Mouse (Mus musculus): Measurements from ENCODE around the gene Sh2d2a. TPM values are rescaled to one million over a fixed set of nuclear protein-coding genes. Genes with fewer than 3 reads are reported as not detected.

Gene Sh2d2a
- total and polyA plus RNA-seq, 3 experiments: not detected

- no peaks in the 10 kb centered on the region for H3K79me2 ChIP-seq (ENCODE audit: control insufficient read depth, insufficient read depth, low read length, poor library complexity)
- H3K9ac ChIP-seq (ENCODE audit: control insufficient read depth, low read depth, low read length, poor library complexity, severe bottlenecking): no peak overlapping the region
- H3K27me3 ChIP-seq (ENCODE audit: control insufficient read depth in 1 of 2, insufficient read depth in 2 of 2, low read length in 2 of 2): peaks cover 0 to 5% of the 10 kb centered on the region in 2 experiments; a peak in 2 of 4 replicates
- no peaks in the 10 kb centered on the region for H3K4me1 ChIP-seq (ENCODE audit: control insufficient read depth in 1 of 2, insufficient read depth in 2 of 2, low read length in 2 of 2)
- no peaks in the 10 kb centered on the region for H3K9me3 ChIP-seq (replicated peaks; ENCODE audit: insufficient read depth, low read length)
- H3K4me3 ChIP-seq (ENCODE audit: control insufficient read depth in 1 of 2, insufficient read depth in 1 of 2, low read depth in 2 of 2, low read length in 2 of 2): no peak overlapping the region
- peak; percentile 55 for DNase-seq (ENCODE audit: low read depth, low spot score)
- 0 out of 4 replicates have a peak, but pooled peaks cover 0 to 2% of the 10 kb centered on the region in 2 experiments for H3K36me3 ChIP-seq (ENCODE audit: control insufficient read depth in 1 of 2, insufficient read depth in 2 of 2, low read length in 2 of 2)
- TF ChIP-seq JUND (IDR thresholded peaks at IDR 0.05; ENCODE audit: low read depth, low read length) (no peak), GATA1 (IDR thresholded peaks at IDR 0.05; ENCODE audit: low read depth, low read length) (peak; percentile 56), SIN3A (IDR thresholded peaks at IDR 0.05; ENCODE audit: low read length) (no peak), HCFC1 (IDR thresholded peaks at IDR 0.05; ENCODE audit: low read depth, low read length) (no peak)
- no peak overlapping the region for H3K27ac ChIP-seq (ENCODE audit: control insufficient read depth, low read depth, low read length)
Measured at GRCm38 (mm10) chr3:87829025-87829424, 17.5 kb upstream of the Sh2d2a start.

DNA sequence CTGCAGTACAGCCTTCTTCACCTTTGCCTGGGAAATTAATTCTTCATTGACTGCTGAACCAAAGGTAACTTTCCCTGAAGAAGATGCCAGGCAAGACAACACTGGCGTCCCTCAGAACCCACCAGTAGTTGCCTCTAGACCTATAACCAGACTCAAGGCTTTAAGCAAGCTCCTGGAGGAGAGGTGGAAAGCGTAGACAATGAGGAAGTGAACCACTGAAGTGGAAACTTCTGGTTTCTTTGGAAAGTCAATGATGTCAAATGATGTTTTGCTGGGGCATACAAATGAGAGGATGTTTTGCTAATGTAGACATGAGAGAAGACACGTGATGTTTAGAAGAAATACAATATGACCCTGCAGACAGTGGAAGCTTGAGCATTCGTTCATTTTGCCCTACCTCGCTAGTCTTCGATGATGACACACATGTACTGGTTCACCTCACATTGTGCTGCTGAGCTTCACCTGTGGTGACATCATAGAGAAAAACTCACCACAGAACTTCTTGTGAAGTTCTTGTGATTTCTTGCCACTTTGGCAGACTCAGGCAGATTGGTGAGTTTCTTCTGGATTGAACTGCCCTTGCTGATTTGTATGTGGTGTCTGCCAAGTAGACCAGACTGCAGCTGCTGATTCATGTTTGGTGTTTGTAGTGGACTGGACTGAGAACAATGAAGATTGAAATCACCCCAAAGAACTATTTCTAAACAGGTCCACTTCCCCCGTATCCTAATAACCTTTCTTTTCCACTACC lies 14.3 kb upstream of the Sh2d2a start:
- Histone ChIP-seq H3K9ac (ENCODE audit: control insufficient read depth, low read depth, low read length, poor library complexity, severe bottlenecking) (no peak overlapping the region), H3K27ac (ENCODE audit: control insufficient read depth, low read depth, low read length) (no peak overlapping the region), H3K4me1 (ENCODE audit: control insufficient read depth in 1 of 2, insufficient read depth in 2 of 2, low read length in 2 of 2) (no peaks in the 10 kb centered on the region), H3K4me3 (ENCODE audit: control insufficient read depth in 1 of 2, insufficient read depth in 1 of 2, low read depth in 2 of 2, low read length in 2 of 2) (no peak overlapping the region), H3K79me2 (ENCODE audit: control insufficient read depth, insufficient read depth, low read length, poor library complexity) (no peaks in the 10 kb centered on the region), H3K9me3 (replicated peaks; ENCODE audit: insufficient read depth, low read length) (no peaks in the 10 kb centered on the region), H3K36me3 (ENCODE audit: control insufficient read depth in 1 of 2, insufficient read depth in 2 of 2, low read length in 2 of 2) (0 out of 4 replicates have a peak, but pooled peaks cover 0 to 2% of the 10 kb centered on the region in 2 experiments), H3K27me3 (ENCODE audit: control insufficient read depth in 1 of 2, insufficient read depth in 2 of 2, low read length in 2 of 2) (peaks cover 0 to 5% of the 10 kb centered on the region in 2 experiments; a peak in 2 of 4 replicates)
- DNase-seq (ENCODE audit: low read depth, low spot score): no peak
- TF ChIP-seq MEF2A (IDR thresholded peaks at IDR 0.05; ENCODE audit: extremely low read depth, insufficient replicate concordance, low read depth, low read length, poor library complexity, severe bottlenecking) (no peak), ZC3H11A (IDR thresholded peaks at IDR 0.05; ENCODE audit: low read depth, low read length) (no peak), TBP (IDR thresholded peaks at IDR 0.05; ENCODE audit: low read depth, low read length) (no peak), MAX (IDR thresholded peaks at IDR 0.05; ENCODE audit: low read length) (no peak), POLR2AphosphoS2 (IDR thresholded peaks at IDR 0.05; ENCODE audit: low read length) (no peak)

DNA sequence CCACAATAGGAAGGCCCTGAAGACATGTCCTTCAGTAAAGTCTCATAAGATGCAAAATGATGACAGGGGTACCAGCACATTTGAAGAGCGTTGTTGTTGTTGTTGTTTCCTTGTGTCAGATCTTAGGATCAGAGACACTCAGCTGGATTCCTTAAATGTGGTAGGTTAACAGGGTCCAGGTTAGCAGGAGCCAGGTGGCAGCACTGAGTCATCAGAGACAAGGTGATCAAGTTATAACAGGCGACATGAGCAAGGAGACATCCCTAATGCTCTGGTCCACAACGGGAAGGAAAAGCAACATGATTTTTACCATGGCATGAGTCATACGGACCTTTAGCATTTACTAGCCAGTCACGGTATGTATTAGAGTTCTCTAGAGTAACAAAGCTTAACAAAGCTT lies 13.1 kb upstream of the Sh2d2a start:
- Histone ChIP-seq H3K36me3 (ENCODE audit: control insufficient read depth in 1 of 2, insufficient read depth in 2 of 2, low read length in 2 of 2) (peaks cover 0 to 5% of the 10 kb centered on the region in 2 experiments; a peak in 1 of 4 replicates), H3K4me1 (ENCODE audit: control insufficient read depth in 1 of 2, insufficient read depth in 2 of 2, low read length in 2 of 2) (peaks cover 0 to 3% of the 10 kb centered on the region in 2 experiments; a peak in 1 of 4 replicates), H3K79me2 (ENCODE audit: control insufficient read depth, insufficient read depth, low read length, poor library complexity) (no peaks in the 10 kb centered on the region), H3K9me3 (replicated peaks; ENCODE audit: insufficient read depth, low read length) (no peaks in the 10 kb centered on the region), H3K9ac (ENCODE audit: control insufficient read depth, low read depth, low read length, poor library complexity, severe bottlenecking) (no peak overlapping the region), H3K4me3 (ENCODE audit: control insufficient read depth in 1 of 2, insufficient read depth in 1 of 2, low read depth in 2 of 2, low read length in 2 of 2) (no peak overlapping the region), H3K27ac (ENCODE audit: control insufficient read depth, low read depth, low read length) (no peak overlapping the region), H3K27me3 (ENCODE audit: control insufficient read depth in 1 of 2, insufficient read depth in 2 of 2, low read length in 2 of 2) (peaks cover 0 to 5% of the 10 kb centered on the region in 2 experiments; a peak in 2 of 4 replicates)
- no peak for TF ChIP-seq EP300 (IDR thresholded peaks at IDR 0.05; ENCODE audit: low read depth in 1 of 2, low read length in 2 of 2)
- TF ChIP-seq USF2 (IDR thresholded peaks at IDR 0.05; ENCODE audit: borderline replicate concordance in 1 of 2, insufficient read depth in 1 of 2, low read depth in 1 of 2, low read length in 2 of 2): no peak
- TF ChIP-seq KAT2A (conservative IDR thresholded peaks at IDR 0.05; ENCODE audit: low read depth, low read length): no peak
- TF ChIP-seq NELFE (IDR thresholded peaks at IDR 0.05; ENCODE audit: low read depth, low read length): no peak
- no peak for TF ChIP-seq USF1 (IDR thresholded peaks at IDR 0.05; ENCODE audit: low read depth, low read length)
- peak; percentile 38 for TF ChIP-seq SMC3 (IDR thresholded peaks at IDR 0.05; ENCODE audit: low read depth, low read length)
- no peak for TF ChIP-seq MEF2A (IDR thresholded peaks at IDR 0.05; ENCODE audit: extremely low read depth, insufficient replicate concordance, low read depth, low read length, poor library complexity, severe bottlenecking)
- no peak for TF ChIP-seq GABPA (IDR thresholded peaks at IDR 0.05; ENCODE audit: low read depth, low read length)
- TF ChIP-seq ZC3H11A (IDR thresholded peaks at IDR 0.05; ENCODE audit: low read depth, low read length): no peak
- TF ChIP-seq POLR2A (IDR thresholded peaks at IDR 0.05; ENCODE audit: control insufficient read depth in 1 of 2, insufficient read depth in 1 of 2, low read depth in 1 of 2, low read length in 2 of 2, poor library complexity in 1 of 2): no peak
- no peak for TF ChIP-seq ZNF384 (IDR thresholded peaks at IDR 0.05; ENCODE audit: low read depth, low read length)
- no peak for TF ChIP-seq MAFK (IDR thresholded peaks at IDR 0.05; ENCODE audit: borderline replicate concordance, low read depth, low read length)
- TF ChIP-seq ELF1 (IDR thresholded peaks at IDR 0.05; ENCODE audit: low read depth, low read length): no peak
- peak; percentile 23 to 42 (median 25); a peak in 4 of 6 replicates for TF ChIP-seq CTCF (IDR thresholded peaks at IDR 0.05 in 2 of 3, conservative IDR thresholded peaks at IDR 0.05 in 1 of 3; ENCODE audit: control insufficient read depth in 1 of 3, insufficient read depth in 1 of 3, low read depth in 2 of 3, low read length in 3 of 3, poor library complexity in 1 of 3, severe bottlenecking in 1 of 3)
- no peak for DNase-seq (ENCODE audit: low read depth, low spot score)

Measured in MEL (cell line).